Mouse (Mus musculus): ENCODE data around the gene Rps25. TPM values are rescaled to one million over a fixed set of nuclear protein-coding genes. Genes with fewer than 3 reads are reported as not detected.
"Not testable (repeated sequence)": the region's sequence is repeated elsewhere in the genome, so short reads cannot be mapped to it uniquely, and the experiment has no call there.

Gene Rps25
- total RNA-seq, 2 experiments from 2014 or later, result 572 to 612 TPM

DNA sequence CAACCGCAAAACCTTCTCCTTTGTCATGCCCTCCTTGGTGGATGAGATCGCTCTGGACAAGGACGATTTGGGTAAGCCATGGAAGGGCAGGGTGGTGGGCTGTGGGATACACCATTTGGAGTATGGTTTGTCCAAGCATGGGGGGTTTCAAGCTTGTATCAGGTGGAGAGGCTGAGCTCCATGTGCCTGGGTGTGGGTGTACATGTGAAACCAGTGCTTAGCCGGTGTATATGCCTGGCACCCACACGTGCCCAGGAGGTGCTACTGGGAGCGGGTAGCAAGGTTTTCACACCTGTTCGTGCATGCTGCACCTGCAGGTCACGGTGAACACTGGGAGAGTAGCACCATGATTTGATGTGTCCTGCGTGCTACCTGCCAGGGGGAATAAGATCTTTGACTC is 8.4 kb upstream of the Rps25 start:
- intact Hi-C loops (cut with DNase I), result loop anchor here (10.0 kb wide), 1 partner anchor 274 kb away; no protein-coding TSS in a partner anchor
- DNase-seq (ENCODE audit: low spot score in 2 of 2), result no peak

DNA sequence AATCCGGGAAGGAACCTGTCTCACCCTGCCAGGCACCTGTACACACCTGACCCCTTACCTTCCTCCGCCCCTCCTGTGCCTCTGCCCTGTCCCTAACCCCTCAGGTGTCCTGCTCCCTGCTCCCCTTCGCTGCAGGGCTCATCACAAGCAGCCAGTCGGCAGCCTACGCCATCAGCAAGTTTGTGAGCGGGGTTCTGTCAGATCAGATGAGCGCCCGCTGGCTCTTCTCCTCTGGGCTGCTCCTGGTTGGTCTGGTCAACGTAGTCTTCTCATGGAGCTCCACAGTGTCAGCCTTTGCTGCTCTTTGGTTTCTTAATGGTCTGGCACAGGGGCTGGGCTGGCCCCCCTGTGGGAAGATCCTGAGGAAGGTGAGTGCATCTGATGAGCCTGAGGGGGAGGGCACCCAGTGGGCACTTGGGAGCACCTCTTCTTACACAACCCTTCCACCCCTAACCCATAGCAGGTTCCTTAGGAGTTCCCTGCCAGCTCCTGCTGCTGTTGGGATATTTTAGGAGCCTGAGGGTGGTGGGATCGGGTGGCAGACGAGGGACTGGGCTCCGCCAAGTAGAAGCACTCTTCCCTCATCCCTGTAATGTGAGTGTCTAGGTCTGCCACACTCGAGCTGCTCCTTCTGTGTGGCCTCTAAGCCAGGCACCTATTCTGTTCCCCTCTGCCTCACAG is 7.7 kb upstream of the Rps25 start:
- intact Hi-C loops (cut with DNase I), result loop anchor here (10.0 kb wide), 1 partner anchor 274 kb away; no protein-coding TSS in a partner anchor
- no peak for DNase-seq (ENCODE audit: low spot score in 2 of 2)

GRCm38 (mm10) chr9:44399795-44400114 is 7.2 kb upstream of the Rps25 start:
- DNase-seq (ENCODE audit: low spot score in 2 of 2), result no peak
- intact Hi-C loops (cut with DNase I), result loop anchor here (10.0 kb wide), 1 partner anchor 275 kb away; no protein-coding TSS in a partner anchor

DNA sequence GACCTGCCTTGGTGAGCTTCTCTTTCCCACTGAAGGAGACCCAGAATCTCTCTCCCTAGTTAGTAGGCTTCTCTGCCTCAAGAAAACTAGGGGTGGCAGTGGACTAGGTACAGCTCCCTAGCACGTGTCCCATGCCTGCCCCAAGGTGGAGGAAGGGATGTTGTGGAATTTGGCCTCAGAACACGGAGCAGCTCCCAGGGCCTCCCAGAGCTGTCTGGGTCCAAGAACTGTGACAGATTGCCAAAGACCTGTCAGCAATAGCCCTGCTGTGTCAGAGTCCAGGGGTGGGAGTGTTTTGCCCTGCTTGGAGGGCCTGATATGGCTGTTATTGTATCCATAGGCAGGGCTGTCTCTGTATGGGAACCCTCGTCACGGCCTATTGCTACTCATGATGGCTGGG is 5.9 kb upstream of the Rps25 start:
- DNase-seq (ENCODE audit: low spot score in 2 of 2), result no peak
- intact Hi-C loops (cut with DNase I), result no loop called here

DNA sequence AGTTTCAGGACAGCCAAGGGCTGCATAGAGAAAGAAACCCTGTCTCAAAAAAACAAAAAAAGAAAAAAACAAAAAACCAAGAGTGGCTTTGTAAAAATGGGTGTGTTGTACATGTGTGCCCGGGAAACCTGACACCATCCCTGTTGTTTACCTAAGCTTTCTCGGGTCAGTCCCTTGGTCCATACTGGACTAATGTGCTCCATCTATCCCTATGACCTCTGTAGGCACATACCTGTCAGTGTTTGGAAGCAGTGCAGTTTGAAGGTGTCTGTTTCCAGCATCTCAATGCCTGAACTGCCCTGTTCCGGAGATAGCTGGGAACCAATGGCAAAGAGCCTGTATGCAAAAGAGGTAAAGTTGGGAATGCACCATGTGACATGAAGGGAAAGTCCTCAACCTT is 1.9 kb upstream of the Rps25 start:
- intact Hi-C loops (cut with DNase I), result no loop called here
- DNase-seq (ENCODE audit: low spot score in 2 of 2), result no peak

DNA sequence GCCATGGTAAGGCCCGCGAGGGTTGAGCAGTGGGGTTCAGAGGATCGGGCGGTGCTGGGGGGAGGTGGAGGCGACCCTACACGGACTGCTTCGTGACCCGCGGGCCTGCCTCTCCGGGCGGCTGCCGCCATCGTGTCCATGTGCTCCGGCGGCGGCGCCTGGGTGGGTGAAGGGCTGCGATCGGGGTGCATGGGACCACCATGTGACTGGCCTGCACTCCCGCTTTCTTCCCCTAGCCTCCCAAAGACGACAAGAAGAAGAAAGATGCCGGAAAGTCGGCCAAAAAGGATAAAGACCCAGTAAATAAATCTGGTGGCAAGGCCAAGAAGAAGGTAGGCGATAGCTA is 786 bp downstream of the Rps25 start:
- intact Hi-C loops (cut with DNase I), result no loop called here
- no peak for DNase-seq (ENCODE audit: low spot score in 2 of 2)

DNA sequence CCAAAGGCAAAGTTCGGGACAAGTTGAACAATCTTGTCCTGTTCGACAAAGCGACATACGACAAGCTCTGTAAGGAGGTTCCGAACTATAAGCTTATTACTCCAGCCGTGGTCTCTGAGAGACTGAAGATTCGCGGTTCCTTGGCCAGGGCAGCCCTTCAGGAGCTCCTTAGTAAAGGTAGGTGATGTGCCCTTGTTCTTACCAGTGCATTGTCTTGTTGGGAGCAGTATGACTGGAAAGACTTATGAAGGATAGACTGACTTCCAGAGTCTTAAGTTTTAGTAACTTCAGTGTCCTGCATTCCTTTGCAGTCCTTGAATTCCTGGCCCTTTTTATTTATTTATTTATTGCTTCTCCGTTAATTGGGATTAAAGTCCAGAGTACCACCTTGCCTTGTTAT is 1.8 kb downstream of the Rps25 start:
- intact Hi-C loops (cut with DNase I); DNase-seq (ENCODE audit: low spot score in 2 of 2): not testable (repeated sequence)

DNA sequence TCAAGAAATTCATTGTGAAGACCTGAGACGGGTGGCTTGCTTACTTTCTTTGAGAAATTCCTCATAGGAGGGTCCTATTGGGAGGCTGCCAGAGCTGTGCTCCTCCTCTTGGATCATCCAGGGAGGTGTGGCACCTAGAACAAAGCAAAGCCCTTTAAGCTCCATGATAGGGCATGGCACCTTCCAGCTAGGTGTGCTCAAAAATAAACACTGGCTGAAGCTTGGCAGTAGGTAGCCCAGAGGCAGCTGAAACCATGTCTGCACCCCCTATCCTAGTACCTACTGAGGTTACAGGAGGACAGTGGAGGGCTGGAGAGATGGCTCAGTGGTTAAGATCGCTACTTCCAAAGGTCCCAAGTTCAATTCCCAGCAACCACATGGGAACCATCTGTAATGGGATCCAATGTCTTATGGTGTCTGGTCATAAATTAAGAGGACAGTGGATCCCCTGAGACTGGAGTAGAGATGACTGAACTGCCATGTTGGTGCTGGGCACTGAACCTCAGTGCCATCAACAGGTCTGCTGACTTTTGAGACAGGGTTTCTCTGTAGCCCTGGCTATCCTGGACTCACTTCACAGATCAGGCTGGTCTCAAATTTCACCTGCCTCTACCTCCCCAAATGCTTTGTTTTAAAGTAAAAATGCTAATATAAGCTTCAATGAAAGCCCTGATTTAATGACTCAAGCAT is 3.9 kb downstream of the Rps25 start:
- DNase-seq (ENCODE audit: low spot score in 2 of 2), result no peak
- intact Hi-C loops (cut with DNase I), result no loop called here

- intact Hi-C loops (cut with DNase I), result no loop called here
Observed at GRCm38 (mm10) chr9:44411601-44412130, 4.7 kb downstream of the Rps25 start.

GRCm38 (mm10) chr9:44412306-44412705 is 5.4 kb downstream of the Rps25 start:
- no peak for DNase-seq (ENCODE audit: low spot score in 2 of 2)
- intact Hi-C loops (cut with DNase I), result no loop called here

More at GRCm38 (mm10) chr9:44411601-44412130, 4.7 kb downstream of the Rps25 start:
- DNase-seq (ENCODE audit: low spot score in 2 of 2), result no peak

- no peak for DNase-seq (ENCODE audit: low spot score in 2 of 2)
- intact Hi-C loops (cut with DNase I), result no loop called here
Observed at GRCm38 (mm10) chr9:44412781-44413180, 5.8 kb downstream of the Rps25 start.

DNA sequence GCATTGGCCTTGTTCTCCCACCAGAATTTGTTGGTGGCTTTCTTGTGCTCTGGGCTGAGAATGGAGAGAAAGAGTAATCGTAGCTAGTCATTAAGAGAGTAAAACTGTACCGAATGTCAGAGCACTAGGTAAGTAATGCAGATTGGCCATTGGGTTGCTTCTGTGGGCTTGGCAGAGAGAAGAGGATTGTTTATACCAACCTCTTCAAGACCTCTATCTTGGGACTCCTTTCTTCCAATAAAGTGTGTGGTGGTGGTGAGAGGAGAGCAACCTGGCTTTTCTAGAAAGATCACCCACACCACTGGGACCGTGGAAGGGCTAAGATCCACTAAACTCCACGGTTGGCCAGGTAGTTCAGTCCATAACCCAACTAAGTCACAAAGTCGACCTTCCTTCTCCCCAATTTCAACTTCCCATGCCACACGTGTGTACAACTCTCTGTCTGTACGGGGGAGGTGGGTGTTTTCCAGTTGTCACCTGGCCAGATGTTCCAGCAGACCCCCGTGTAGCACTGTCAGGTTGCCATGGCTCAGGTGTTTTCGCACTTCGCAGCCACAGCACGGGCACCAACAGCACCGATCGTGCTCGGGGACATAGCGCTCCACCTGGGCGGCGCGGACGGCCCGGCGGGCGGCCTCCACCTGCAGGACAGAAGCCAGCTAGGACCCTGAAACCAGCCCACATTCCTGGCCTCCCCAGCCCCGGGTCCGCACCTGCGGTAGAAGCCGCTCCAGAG is 10.4 kb downstream of the Rps25 start:
- intact Hi-C loops (cut with DNase I), result no loop called here
- DNase-seq (ENCODE audit: low spot score in 2 of 2), result no peak

DNA sequence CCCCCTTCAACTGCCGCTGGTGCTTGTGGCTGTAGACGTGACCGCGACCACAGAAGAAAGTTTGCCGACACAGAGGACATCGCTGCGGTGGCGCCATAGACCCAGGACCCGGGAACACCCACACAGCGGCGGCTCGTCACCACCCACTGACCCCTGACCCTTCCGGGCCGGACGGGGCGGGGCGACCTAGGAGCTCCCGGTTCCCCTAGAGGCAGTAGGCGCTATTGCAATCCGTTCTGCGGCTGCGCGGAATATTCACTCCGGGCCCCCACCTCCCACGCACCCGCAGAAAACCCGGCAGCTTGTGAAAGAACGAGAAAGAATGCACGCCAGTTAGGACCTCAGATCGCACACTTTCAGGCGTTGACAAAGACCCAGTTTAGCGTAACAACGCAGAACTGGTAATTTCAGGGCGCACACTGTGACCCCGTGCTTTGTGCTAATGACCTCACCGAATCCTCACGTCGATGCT is 11.0 kb downstream of the Rps25 start:
- intact Hi-C loops (cut with DNase I), result no loop called here
- DNase-seq (ENCODE audit: low spot score in 2 of 2), result peak; percentile 95 to 96

DNA sequence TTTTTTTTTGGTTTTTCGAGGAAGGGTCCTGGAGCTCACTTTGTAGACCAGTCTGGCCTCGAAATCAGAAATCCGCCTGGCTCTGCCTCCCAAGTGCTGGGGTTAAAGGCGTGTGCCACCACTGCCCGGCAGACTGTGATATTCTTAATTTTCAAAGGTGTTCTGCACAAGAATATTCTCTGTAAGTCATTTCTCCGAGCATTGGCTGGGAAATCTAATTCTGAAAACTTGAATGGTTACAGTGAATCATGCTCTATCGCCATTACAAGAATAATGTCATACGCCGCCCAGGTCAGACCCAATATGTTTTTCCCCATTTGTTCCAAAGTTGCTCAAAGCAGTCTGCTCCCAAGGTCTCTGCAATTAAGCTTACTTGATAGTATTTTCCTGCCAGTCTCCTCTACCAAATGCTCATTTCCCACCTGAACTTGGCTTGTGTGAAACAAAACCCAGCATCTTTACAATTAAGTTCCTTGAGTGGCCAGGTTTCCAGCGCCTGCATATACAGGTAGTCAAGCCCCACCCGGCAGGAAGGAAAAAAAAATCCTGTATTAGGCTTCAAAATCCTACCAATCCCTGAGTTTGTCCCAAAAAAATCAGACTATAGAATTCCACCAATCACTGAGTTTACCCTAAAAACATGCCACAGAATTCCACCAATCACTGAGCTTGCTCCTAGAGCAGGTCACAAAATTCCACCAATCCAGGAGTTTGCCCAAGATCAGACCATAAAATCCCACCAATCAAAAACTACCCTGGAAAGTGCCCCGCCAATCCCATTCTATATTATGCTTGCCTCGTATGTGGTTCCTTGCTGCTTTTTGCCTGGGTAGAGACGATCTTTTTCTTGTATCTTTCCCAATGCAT is 11.8 kb downstream of the Rps25 start, which contains the start of gene Ccdc84:
TSS of gene Ccdc84 (minus strand) at position 51 of the 867 bp plus-strand sequence.
- DNase-seq (ENCODE audit: low spot score in 2 of 2), result no peak
- intact Hi-C loops (cut with DNase I), result no loop called here

DNA sequence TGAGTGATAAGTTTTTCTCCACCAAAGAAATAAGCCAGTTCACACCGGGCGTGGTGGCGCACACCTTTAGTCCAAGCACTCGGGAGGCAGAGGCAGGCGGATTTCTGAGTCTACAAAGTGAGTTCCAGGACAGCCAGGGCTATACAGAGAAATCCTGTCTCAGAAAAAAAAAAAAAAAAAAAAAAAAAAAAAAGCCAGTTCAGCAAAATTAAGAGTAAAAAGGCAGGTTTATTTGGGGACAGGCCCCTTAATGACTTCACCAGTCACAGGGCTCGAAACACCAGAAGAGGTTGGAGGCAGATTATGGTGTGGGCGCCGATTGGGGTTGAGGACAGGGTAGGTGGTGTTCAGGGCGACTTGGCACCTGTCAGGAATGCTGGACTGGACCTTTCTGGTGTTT is 12.8 kb downstream of the Rps25 start:
- intact Hi-C loops (cut with DNase I); DNase-seq (ENCODE audit: low spot score in 2 of 2): not testable (repeated sequence)

DNA sequence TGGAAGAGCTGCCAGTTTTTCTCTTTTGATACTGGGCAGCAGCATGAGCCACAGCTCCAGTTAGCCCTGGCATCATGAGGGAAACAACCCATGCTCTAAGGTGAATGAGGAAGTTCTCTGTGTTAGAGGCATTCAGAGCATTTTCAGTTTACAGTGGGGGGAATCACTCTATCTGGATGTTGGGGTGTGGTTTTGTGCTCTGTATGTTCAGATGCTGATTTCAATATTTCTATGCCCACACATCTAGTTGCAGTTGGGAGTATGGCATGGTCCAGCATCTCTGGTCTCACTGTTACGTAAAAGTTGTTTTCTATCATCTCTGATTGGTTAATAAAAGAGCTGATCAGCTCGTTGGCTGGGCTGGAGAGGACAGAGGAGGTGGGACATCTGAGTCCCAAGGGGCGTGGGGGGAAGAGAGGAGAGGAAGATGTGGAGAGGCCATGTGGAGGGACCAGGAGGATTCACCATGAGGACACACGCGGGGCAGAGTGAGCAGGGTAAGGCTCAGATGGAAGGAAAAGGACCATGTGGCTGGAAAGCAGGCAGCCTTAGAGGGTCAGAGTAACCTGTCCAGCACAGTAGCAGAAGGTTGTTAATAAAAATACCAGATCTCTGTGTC is 13.4 kb downstream of the Rps25 start:
- intact Hi-C loops (cut with DNase I), result no loop called here
- DNase-seq (ENCODE audit: low spot score in 2 of 2), result no peak

DNA sequence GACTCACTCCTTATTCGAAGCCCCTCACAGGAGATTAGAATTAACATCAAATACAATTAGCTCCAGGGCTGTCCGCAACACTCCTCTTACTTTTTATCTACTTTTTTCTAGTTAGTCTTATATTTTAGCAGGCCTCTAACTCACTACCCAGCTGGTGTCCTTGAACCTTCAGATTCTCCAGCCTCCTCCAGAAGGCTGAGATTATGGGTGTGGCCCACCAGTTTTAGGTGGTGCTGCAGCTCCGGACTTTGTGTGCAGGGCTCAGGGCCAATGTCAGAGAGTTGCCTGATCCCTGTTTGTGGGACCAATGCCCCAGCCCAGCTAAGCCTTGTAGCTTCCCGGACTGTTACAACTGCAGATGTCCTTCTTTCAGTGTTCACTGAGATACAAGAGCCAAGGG is 16.6 kb downstream of the Rps25 start:
- intact Hi-C loops (cut with DNase I), result no loop called here
- DNase-seq (ENCODE audit: low spot score in 2 of 2), result no peak

DNA sequence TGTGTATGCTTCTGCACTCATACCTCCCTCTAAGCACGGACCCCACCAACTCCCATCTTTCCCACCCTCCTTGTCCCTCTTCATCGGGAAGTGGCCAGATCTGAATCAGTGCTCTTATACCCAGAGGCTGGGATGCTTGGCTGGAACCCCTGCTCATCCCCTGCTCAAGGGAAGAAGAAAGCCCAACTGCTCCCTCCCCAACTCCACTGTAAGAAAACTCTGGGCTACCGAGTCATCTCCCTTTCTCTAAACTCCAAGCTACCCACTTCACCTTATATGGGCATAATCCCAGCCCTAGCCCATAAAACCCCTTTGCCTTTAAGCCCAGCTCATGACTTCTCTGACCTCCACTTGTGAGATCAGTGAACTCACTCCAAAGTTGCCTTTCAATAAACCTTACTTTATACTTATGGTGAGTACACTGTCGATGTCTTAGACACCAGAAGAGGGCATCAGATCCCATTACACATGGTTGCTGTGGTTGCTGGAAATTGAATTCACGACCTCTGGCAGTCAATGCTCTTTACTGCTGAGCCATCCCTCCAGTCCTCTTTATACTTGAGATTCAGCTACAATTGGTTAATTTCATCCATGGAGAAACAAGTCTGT is 25.7 kb downstream of the Rps25 start:
- intact Hi-C loops (cut with DNase I), result no loop called here
- no peak for DNase-seq (ENCODE audit: low spot score in 2 of 2)

All from left cerebral cortex, postnatal 14 days (tissue).